Mouse (Mus musculus) layer of hippocampus, adult 2 months (tissue): ENCODE measurements around the gene C6. TPM values are rescaled to one million over a fixed set of nuclear protein-coding genes. Genes with fewer than 3 reads are reported as not detected.

ENCODE experiments used
- DNase-seq, 2 experiments: peaks; one replicate each; pipeline ENCODE4 v3.0.0; 2022; ENCODE audit warnings: low spot score in 2 of 2
- H3K27ac ChIP-seq: fragments of 200-600 bp; 2 replicates; pipeline ENCODE4 v1.8.1; 2022
- H3K4me3 ChIP-seq: fragments of 200-600 bp; 2 replicates; pipeline ENCODE4 v1.8.1; 2022; ENCODE audit warnings: mild to moderate bottlenecking
- CTCF ChIP-seq: fragments of 200-600 bp; conservative IDR thresholded peaks from 2 replicates; pipeline ENCODE4 v1.8.1; 2022; ENCODE audit warnings: antibody characterized with exemption, mild to moderate bottlenecking, moderate library complexity
- long read RNA-seq, 2 experiments: library from polyadenylated mRNA; stranded (forward); transcript quantifications; one replicate each; pipeline ENCODE4 v2.0.0; 2021; ENCODE audit warnings: borderline mapping rate in 2 of 2
- total RNA-seq, 2 experiments: library from RNA; stranded (reverse); gene quantifications; 2 replicates each; pipeline ENCODE4 v1.2.3; 2021

Gene C6
- total RNA-seq, result not detected
- long read RNA-seq, experiment 1, result 0 reads
- long read RNA-seq, experiment 2, result 0 reads

DNA sequence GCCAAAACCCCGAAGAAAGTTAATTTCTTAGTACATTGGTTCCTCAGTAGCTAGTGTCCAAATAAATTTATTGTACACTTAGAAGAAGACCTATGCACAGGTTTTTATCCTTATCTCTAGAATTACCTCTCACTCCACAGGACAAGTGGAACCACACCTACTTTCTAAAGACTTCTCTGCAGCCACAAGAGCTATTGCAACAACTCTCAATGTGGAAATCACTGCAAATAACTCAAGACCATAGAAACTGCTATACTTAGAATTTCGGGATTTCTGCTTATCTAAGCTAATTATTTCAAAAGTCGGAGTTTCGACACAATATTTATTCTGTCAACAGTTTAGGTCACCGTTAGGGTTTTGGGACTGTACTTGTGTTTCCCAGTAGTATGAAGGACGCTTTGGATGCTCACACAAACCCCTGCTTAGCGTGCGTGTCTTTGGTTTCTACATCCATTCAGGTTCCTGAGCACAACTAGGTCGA is at the start of gene C6:
Gene C6 (plus strand): TSS at position 346 of the 481 bp plus-strand sequence.
- TF ChIP-seq CTCF, result no peak
- H3K27ac ChIP-seq, result no peak within 1 kb of the TSS
- H3K4me3 ChIP-seq, result no peak within 1 kb of the TSS
- no peak for DNase-seq

- peak; percentile 67 for TF ChIP-seq CTCF
- DNase-seq, result no peak
- Histone ChIP-seq H3K4me3 (no peak overlapping the region), H3K27ac (no peak overlapping the region)
Measured at GRCm38 (mm10) chr15:4697604-4698003, 29.4 kb upstream of the C6 start.

GRCm38 (mm10) chr15:4734150-4734549 is 7.2 kb downstream of the C6 start:
- no peak for DNase-seq
- Histone ChIP-seq H3K4me3 (no peak overlapping the region), H3K27ac (no peak overlapping the region)
- TF ChIP-seq CTCF, result no peak

- TF ChIP-seq CTCF, result no peak
- H3K27ac ChIP-seq, result no peak overlapping the region
- no peak for DNase-seq
- H3K4me3 ChIP-seq, result no peak overlapping the region
Measured at GRCm38 (mm10) chr15:4734996-4735609, 8.1 kb downstream of the C6 start.

DNA sequence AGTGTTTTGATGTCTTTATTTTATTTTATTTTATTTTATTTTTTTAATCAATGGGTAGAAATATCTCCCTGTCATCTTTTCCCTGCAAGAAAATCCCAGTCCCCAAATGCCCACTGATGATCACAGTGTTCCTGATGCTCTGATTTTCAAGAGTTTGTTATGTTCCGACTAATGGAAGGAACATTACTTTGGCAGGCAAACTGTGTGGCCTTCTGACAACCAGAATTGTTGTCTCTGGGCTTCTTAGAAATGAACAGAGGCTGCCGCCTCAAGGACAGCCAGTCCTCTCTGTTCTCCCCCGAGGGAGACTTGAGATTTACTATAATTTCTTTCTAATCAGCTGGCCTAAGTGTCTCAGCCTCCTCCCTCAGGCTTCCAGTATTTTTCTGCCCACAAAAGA is 20.7 kb downstream of the C6 start:
- Histone ChIP-seq H3K27ac (no peak overlapping the region), H3K4me3 (no peak overlapping the region)
- no peak for DNase-seq
- TF ChIP-seq CTCF, result no peak

GRCm38 (mm10) chr15:4790378-4790777 is 63.4 kb downstream of the C6 start:
- TF ChIP-seq CTCF, result no peak
- Histone ChIP-seq H3K27ac (no peak overlapping the region), H3K4me3 (no peak overlapping the region)
- no peak for DNase-seq

DNA sequence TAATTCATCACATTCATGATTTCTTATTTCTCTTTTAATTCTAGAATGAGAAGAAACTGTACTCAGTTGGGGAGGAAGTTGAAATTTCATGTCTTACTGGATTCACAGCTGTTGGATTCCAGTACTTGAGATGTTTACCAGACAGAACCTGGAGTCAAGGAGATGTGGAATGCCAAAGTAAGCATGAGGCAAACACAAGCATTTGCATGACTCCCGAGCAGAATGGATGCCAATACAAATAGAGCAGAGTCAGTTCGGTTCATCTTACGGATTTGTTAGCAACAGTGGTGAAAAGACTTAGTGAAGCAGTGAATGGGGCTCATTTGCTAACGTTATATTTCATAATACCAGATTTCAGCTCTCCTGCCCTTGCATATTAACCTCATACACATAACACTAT is 69.9 kb downstream of the C6 start:
- DNase-seq, result no peak
- H3K27ac ChIP-seq, result no peak overlapping the region
- TF ChIP-seq CTCF, result no peak
- H3K4me3 ChIP-seq, result no peak overlapping the region

- no peak overlapping the region for H3K27ac ChIP-seq
- TF ChIP-seq CTCF, result no peak
- H3K4me3 ChIP-seq, result no peak overlapping the region
- no peak for DNase-seq
Measured at GRCm38 (mm10) chr15:4804256-4804655, 77.3 kb downstream of the C6 start.

- DNase-seq, result no peak
- no peak overlapping the region for H3K4me3 ChIP-seq
- H3K27ac ChIP-seq, result no peak overlapping the region
- TF ChIP-seq CTCF, result no peak
Measured at GRCm38 (mm10) chr15:4808131-4808530, 81.2 kb downstream of the C6 start.

GRCm38 (mm10) chr15:4814976-4815375 is 88.0 kb downstream of the C6 start:
- no peak for DNase-seq
- H3K4me3 ChIP-seq, result no peak overlapping the region
- H3K27ac ChIP-seq, result no peak overlapping the region
- TF ChIP-seq CTCF, result no peak

DNA sequence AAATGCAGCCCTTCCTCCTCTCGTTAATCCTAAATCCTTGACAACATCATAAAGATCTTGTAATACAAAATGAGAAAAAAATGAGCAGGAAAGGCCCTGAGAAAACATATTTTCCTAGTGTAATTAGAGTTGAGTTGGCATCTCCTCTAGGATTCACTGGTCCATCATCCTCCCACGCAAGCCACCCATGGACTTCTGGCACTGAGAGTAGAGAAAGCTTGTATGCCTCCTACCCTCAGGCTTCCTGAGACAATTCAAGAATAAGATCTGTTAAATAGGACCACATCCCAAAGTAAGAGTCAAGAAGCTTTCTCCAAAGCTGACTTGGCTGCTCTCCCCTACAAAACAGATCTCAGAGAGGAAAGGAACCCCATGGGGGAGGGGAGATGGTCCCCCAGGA is 88.7 kb downstream of the C6 start:
- H3K27ac ChIP-seq, result no peak overlapping the region
- H3K4me3 ChIP-seq, result no peak overlapping the region
- no peak for TF ChIP-seq CTCF
- DNase-seq, result no peak

- DNase-seq, result no peak
- Histone ChIP-seq H3K4me3 (no peak overlapping the region), H3K27ac (no peak overlapping the region)
- no peak for TF ChIP-seq CTCF
Measured at GRCm38 (mm10) chr15:4816752-4817493, 89.9 kb downstream of the C6 start.

DNA sequence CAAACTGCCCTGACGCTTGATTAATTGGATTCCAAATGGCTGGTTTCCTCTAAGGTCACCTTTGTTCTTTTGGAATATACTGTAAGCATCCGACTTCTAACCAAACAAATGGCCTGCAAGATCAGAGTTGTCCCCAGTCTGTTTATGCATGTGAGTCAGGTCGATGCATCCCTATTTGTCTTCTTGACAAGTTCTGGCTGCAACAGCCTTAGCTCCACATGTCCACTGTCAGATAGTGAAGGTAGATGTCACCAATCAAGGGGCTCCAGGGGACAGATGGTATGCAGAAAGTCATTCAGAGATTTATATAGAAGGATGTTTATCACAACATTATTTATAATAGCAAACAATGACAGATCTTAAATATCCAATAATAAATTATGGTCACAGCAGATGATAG is 91.5 kb downstream of the C6 start:
- no peak overlapping the region for H3K4me3 ChIP-seq
- no peak for DNase-seq
- H3K27ac ChIP-seq, result no peak overlapping the region
- TF ChIP-seq CTCF, result no peak

DNA sequence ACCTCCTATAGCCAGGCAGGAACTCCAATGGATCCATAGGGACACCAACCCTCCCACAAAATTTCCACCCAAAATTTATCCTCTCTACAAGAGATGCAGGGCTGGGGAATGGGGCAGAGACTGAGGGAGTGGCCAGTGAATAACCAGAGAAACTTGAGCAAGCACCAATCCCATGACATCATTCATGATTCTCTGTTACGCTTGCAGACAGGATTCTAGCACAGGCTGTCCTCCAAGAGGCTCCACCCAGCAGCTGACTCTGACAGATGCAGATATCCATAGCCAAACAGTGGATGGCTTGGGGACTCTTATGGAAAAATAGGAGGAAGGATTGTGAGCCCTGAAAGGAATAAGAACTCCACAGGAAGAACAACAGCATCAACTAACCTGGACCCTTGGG is 94.2 kb downstream of the C6 start:
- Histone ChIP-seq H3K27ac (no peak overlapping the region), H3K4me3 (no peak overlapping the region)
- no peak for TF ChIP-seq CTCF
- no peak for DNase-seq
